Mouse (Mus musculus): Measurements from ENCODE around the gene Camp.

The Camp gene

DNA sequence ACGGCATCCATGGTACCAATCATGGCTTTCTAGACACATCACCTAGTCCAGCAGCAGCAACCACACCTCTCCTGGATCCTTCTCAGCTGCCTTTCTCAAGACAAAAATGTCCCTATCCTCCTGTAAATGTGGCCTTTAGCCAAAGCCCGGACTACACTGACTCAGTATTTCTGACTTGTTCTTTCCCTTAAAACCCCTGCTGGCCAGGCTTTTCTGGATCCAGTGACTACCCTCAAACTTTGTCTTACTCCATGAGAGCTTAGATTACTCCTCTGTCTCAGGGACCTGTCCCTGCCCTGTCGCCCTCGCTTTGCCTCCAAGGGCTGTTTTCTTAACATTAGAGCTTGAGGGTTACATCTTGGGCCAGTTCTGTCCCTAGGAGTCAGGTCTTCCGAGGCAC is 682 bp upstream of the Camp start:
- no peak for DNase-seq

DNA sequence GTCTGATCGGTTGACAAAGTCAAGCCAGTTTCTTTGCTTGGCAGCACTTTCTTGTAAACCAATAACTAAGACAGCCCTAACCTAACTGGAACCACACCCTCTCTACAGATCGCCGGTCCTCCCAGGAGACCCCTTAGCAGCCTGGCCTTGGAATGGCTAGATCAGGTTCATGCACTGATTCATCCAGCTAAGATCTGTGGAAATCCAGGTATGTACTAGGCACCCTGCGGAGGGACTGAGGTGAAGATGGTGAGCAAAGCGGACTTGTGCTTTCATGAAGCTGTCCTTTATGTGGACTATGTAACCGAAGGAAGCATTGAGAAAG is 16.4 kb downstream of the Camp start:
- no peak for DNase-seq

- peak; percentile 91 for DNase-seq
These were observed 16.9 kb downstream of the Camp start, which contains the start of gene Nme6 for GRCm38 (mm10) chr9:109832391-109833087. Nme6 (plus strand) TSS chr9:109832749.

- DNase-seq: no peak
These were observed 23.2 kb downstream of the Camp start for GRCm38 (mm10) chr9:109826181-109826580.

DNA sequence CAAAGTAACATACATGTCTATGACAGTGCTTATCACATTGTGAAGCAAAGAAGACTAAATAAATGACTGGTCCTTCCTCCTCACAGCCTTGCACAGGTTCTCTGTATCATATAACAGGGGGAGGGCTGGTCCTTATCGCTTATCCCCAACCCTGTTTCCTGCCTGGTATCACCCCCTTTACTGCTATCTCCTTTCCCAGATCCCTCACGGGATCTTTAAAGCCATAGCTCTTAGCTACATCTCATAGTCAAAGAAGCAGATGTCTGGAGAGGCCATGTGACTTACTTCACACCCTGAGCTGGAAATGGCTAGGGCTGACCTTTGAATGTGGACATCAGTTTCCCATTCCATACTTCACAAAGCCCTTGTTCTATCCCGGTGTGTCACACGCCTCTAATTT is 23.7 kb downstream of the Camp start:
- no peak for DNase-seq

GRCm38 (mm10) chr9:109816341-109816740 is 33.1 kb downstream of the Camp start:
- no peak for DNase-seq

GRCm38 (mm10) chr9:109813424-109813823 is 36.0 kb downstream of the Camp start:
- DNase-seq: no peak

DNA sequence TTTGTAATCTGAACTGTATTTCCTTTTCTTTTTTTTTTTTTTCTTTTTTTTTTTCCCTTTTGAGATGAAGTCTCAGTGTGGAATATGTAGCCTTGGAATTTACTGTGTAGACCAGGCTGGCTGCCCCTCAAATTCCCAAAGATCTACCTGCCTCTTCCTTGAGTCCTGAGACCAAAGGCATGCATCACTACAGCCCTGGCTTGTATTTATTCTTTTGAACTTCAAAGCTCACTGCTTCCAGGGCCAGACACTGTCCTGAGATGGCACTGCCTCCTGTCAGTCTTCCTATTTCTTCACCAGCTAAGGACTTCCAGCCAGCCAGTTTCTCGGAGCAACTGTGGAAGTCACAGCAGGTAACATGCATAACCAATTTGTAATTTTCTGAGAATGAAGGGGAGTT is 37.4 kb downstream of the Camp start, which contains the start of gene Spink8:
Gene Spink8 (plus strand): TSS at position 301 of the 400 bp plus-strand sequence.
- no peak for DNase-seq

DNA sequence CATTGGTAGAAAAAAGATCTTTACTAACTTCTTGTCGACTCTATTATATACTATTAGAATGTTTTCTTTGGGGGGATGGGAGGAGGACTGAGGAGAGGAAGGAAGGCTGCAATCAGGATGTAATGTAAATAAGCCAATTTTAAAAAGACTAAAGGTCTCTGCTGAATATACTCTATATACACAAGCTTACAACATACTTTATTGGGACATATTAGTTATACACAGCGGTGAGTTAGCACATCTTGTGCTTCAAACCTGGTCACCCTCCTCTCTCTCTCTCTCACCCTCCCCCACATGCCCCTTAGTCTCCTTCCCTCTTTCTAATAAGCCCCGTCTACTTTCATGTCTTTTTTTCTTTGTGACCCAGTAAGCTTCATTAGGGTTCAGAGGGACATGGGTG is 41.5 kb downstream of the Camp start:
- DNase-seq: no peak

DNA sequence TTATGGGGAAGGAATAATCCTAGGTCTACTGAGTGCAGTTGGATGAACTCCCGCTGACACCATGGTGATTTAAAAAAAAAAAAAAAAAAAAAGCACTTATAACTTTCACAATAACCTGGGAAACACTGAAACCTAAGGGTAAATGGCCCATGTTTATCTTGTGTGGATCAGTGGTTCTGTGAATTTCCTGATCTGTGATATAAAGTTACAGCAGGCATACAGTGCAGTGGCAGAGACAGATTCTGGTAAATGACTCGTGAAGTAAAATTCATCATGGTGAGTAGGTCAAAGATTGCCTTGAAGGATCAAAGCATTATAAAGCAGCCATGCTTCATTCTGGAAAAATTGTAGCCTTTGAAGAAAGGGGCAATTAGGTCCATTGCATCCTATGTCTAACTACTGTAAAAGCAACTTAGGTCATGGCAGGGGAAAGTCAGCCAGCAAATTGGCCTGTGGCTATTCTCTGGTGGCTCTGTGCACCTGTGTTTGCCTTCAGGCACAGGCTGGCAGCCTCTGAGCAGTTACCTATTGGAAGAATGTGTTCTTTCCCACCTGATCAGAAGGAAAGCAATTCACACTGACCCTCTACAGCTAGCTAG is 42.6 kb downstream of the Camp start:
- no peak for DNase-seq

DNA sequence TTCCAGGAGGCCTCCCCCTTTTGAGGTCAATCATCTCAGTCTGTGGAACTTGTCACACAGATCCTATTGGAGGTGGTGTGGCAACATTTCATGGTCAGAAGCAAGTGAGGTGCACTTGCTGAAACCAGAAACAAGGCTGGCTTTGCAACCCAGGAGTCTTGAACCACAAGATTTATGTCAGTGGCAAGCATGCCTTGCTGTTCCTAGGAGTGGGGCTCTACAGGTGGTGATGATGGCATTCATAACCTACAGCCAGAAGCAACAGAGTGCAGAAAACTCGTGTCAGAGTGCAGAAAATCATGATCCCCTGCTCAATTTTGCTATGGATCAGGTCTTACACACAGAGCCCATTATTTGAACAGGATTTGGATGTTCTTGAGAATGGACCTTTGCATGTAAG is 43.2 kb downstream of the Camp start:
- no peak for DNase-seq

- peak in 1 of 2 experiments; percentile 4 for DNase-seq
These were observed 43.8 kb downstream of the Camp start for GRCm38 (mm10) chr9:109805596-109805995.

- peak in 1 of 2 experiments; percentile 25 for DNase-seq
These were observed 51.4 kb downstream of the Camp start for GRCm38 (mm10) chr9:109798051-109798450.

Measured in kidney, postnatal 25 days (tissue).